Mouse (Mus musculus) limb, embryonic 14.5 days (tissue): ENCODE data around the gene Dram1. TPM values are rescaled to one million over a fixed set of nuclear protein-coding genes. Genes with fewer than 3 reads are reported as not detected.

ENCODE experiments used
- ATAC-seq: fragments of 200-750 bp; cut with Nextera tagmentation; 2 replicates; pipeline ENCODE4 v1.8.0; 2017; ENCODE audit warnings: low read depth, moderate number of reproducible peaks, moderate TSS enrichment; ENCODE audit not compliant: low FRiP score
- DNase-seq: peaks from one replicate; pipeline ENCODE4 v3.0.0-alpha.2; 2015; ENCODE audit warnings: low spot score
- H3K27ac ChIP-seq: fragments of 300-500 bp; sonication (generic); replicated peaks from 2 replicates; pipeline ENCODE4 v1.5.1; 2014; ENCODE audit warnings: low read depth, mild to moderate bottlenecking, low read length, moderate library complexity, mixed read lengths
- H3K27me3 ChIP-seq: fragments of 300-500 bp; sonication (generic); 2 replicates; pipeline ENCODE4 v1.6.1; 2014; ENCODE audit warnings: low read length, mixed read lengths; ENCODE audit not compliant: control insufficient read depth, insufficient read depth
- H3K36me3 ChIP-seq: fragments of 300-500 bp; sonication (generic); 2 replicates; pipeline ENCODE4 v1.6.1; 2014; ENCODE audit warnings: mild to moderate bottlenecking, low read length, moderate library complexity, mixed read lengths; ENCODE audit not compliant: control insufficient read depth, insufficient read depth
- H3K4me1 ChIP-seq: fragments of 300-500 bp; sonication (generic); 2 replicates; pipeline ENCODE4 v1.6.1; 2014; ENCODE audit warnings: antibody characterized with exemption, low read length, mixed read lengths; ENCODE audit not compliant: control insufficient read depth, insufficient read depth
- H3K4me2 ChIP-seq: fragments of 300-500 bp; sonication (generic); replicated peaks from 2 replicates; pipeline ENCODE4 v1.6.1; 2014; ENCODE audit warnings: low read depth, mild to moderate bottlenecking, low read length, moderate library complexity; ENCODE audit not compliant: severe bottlenecking
- H3K4me3 ChIP-seq: fragments of 300-500 bp; sonication (generic); replicated peaks from 2 replicates; pipeline ENCODE4 v1.5.1; 2014; ENCODE audit warnings: low read length
- H3K9ac ChIP-seq: fragments of 300-500 bp; sonication (generic); 2 replicates; pipeline ENCODE4 v1.6.1; 2014; ENCODE audit warnings: mild to moderate bottlenecking, low read depth, low read length, moderate library complexity; ENCODE audit not compliant: severe bottlenecking
- H3K9me3 ChIP-seq: fragments of 300-500 bp; sonication (generic); 2 replicates; pipeline ENCODE4 v1.6.1; 2016; ENCODE audit warnings: low read length; ENCODE audit not compliant: control insufficient read depth
- POLR2A ChIP-seq: fragments of 200-500 bp; IDR thresholded peaks from 2 replicates; pipeline ENCODE4 v1.8.0; 2012; ENCODE audit warnings: inconsistent platforms, mild to moderate bottlenecking, moderate library complexity, borderline replicate concordance; ENCODE audit not compliant: insufficient read depth, insufficient read length; ENCODE audit errors: extremely low read depth
- WGBS: fragments of 180-500 bp; shearing (Covaris S2); extraction: QIAGEN DNeasy Blood & Tissue Kit; methylation state at CpG from one replicate; pipeline ENCODE4 v1.1.7; 2014; 5-methylcytosine and 5-hydroxymethylcytosine counted together
- polyA plus RNA-seq, 2 experiments: library from polyadenylated mRNA; depleted of rRNA in 1 of 2; stranded (reverse) in 1 of 2; unstranded in 1 of 2; fragments of >200 nt; fragmentation: Nextera tagmentation in 1 of 2; extraction: Ambion mirVana in 1 of 2; gene quantifications; 2 replicates each; pipeline versions ENCODE4 v1.2.1 to v1.2.3; 2012 to 2014

Gene Dram1
- polyA plus RNA-seq, 2 experiments = 1.8 to 2.2 TPM

DNA sequence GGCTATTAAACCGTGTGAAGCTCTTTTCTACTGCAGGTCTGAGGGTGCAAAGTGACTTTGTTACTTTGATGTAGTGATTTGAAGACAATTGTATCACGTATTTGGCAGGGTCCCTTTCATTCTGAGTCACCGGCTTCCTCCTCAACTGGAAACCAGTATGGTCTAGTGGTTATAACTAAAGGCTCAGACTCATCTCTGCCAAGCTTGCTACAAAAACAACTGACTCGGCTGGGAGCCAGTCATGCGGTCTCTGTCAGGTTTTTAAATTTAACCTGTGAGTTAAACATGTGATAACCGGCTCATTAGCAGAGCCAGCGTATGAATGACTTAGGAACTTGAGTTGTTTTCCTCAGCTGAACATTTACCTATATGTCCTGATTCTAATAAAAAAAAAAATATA, 26.9 kb upstream of the Dram1 start:
- H3K9me3 ChIP-seq = no peaks in the 10 kb centered on the region
- H3K4me3 ChIP-seq = no peak overlapping the region
- H3K9ac ChIP-seq = no peak overlapping the region
- no peaks in the 10 kb centered on the region; the same call in 1 of the 2 replicates for H3K36me3 ChIP-seq
- no peak for TF ChIP-seq POLR2A
- no peak overlapping the region for H3K4me2 ChIP-seq
- H3K27ac ChIP-seq = no peak overlapping the region
- ATAC-seq (no peak), DNase-seq (no peak)
- no peaks in the 10 kb centered on the region for H3K4me1 ChIP-seq
- 74% methylated on average over 7 of the region's 7 CpGs for WGBS
- H3K27me3 ChIP-seq = no peaks in the 10 kb centered on the region

DNA sequence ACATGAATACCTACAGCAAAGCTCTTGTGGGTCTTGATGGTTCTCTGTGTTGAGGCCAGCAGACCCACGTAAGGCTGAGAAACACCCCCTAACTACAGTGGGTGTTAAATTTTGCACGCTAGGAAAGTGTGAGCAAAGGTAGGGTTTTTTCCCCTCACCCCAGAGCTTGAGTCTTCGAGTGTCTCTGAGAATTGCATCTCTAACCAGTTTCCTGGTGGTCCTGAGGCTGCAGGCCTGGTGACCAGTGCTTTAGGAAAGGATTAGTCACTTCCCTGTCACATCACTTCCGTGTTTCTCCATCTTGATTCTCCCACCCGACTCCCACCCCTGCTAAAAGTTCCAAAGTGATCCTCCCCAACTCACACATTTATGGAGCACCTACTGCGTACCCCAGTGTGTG, 25.3 kb upstream of the Dram1 start:
- H3K27me3 ChIP-seq = no peaks in the 10 kb centered on the region
- H3K4me2 ChIP-seq = no peak overlapping the region
- no peaks in the 10 kb centered on the region for H3K4me1 ChIP-seq
- H3K4me3 ChIP-seq = no peak overlapping the region
- no peaks in the 10 kb centered on the region; the same call in 1 of the 2 replicates for H3K36me3 ChIP-seq
- TF ChIP-seq POLR2A = no peak
- WGBS = 72% methylated on average over 6 of the region's 6 CpGs
- no peaks in the 10 kb centered on the region for H3K9me3 ChIP-seq
- no peak overlapping the region for H3K27ac ChIP-seq
- DNase-seq (no peak), ATAC-seq (no peak)
- H3K9ac ChIP-seq = no peak overlapping the region

DNA sequence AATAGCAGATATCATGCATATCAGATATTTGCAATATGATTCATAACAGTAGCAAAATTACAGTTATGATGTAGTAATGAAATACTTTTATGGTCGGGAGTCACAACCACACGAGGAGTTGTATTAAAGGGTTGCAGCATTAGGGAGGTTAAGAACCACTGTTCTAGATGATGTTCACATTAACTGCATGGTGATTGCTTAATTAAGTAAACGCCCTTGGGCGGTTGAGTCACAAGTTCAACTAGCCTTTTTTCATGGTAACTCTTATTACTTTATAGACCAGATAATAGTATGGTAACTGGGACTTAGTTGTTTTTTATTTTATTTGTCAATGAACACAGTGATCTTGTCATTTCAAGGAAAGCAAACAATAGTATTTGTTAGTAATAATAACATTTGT, 24.1 kb upstream of the Dram1 start:
- Histone ChIP-seq H3K4me3 (no peak overlapping the region), H3K36me3 (no peaks in the 10 kb centered on the region; the same call in 1 of the 2 replicates), H3K4me1 (no peaks in the 10 kb centered on the region), H3K27me3 (no peaks in the 10 kb centered on the region), H3K9ac (no peak overlapping the region), H3K4me2 (no peak overlapping the region), H3K27ac (no peak overlapping the region), H3K9me3 (no peaks in the 10 kb centered on the region)
- no peak for TF ChIP-seq POLR2A
- ATAC-seq (no peak), DNase-seq (no peak)
- WGBS = 90% methylated on average over 4 of the region's 4 CpGs

DNA sequence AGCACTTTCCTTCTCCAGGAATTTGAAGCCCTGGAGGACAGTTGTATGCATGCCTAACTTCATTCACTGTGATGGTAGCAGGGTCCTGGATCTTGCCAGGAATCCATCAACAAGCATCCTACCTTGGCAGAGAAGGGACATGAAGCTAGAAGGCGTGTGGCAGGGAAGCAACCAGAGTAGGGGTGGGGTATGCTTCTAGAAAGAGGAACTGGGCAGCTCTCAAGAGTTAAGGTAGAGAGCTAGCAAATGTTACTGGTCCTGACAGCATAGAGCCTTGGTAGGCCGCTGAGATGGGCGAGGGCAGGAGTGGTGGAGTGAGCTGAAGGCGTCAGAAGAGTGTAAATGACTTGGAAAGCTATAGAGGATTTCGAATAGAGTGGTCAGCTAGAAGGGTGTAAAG, 20.4 kb upstream of the Dram1 start:
- Histone ChIP-seq H3K36me3 (no peaks in the 10 kb centered on the region; the same call in 1 of the 2 replicates), H3K9ac (no peak overlapping the region), H3K27ac (no peak overlapping the region), H3K27me3 (no peaks in the 10 kb centered on the region), H3K4me2 (no peak overlapping the region), H3K4me3 (no peak overlapping the region), H3K9me3 (no peaks in the 10 kb centered on the region), H3K4me1 (no peaks in the 10 kb centered on the region)
- ATAC-seq = no peak
- TF ChIP-seq POLR2A = no peak
- no peak for DNase-seq
- 88% methylated on average over 5 of the region's 5 CpGs for WGBS

DNA sequence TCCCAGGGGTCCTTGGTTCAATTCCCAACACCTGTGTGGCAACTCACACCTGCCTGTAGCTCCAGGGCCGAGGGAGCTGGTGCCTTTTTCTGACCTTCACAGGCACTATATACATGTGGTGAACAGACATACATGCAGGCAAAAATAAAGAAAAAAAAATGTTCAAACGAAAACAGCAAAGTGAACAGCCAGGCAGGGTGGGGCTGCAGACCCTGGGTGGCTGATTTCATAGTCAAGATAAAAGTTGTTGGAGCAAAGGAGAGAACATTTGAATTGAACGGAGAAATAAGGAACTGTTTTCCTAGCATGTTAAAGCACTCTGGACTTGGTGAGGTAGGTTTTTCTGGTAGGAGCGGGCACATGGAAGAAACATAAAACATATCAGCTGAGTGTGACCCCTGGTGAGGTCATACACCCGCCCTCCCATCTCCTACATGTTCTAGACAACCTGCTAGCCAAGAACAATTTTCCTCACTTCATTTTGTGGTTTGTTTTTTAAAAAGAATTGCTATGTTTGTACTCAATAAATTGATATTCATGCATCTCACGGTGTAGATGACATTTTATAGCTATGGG, 19.9 kb upstream of the Dram1 start:
- Histone ChIP-seq H3K4me3 (no peak overlapping the region), H3K4me1 (no peaks in the 10 kb centered on the region), H3K27me3 (no peaks in the 10 kb centered on the region), H3K27ac (no peak overlapping the region), H3K4me2 (no peak overlapping the region), H3K9ac (no peak overlapping the region), H3K9me3 (no peaks in the 10 kb centered on the region), H3K36me3 (no peaks in the 10 kb centered on the region; the same call in 1 of the 2 replicates)
- ATAC-seq (no peak), DNase-seq (no peak)
- 71% methylated on average over 6 of the region's 6 CpGs for WGBS
- no peak for TF ChIP-seq POLR2A
